Mouse (Mus musculus) small intestine, adult 2 months (tissue): ENCODE results near the gene Slc4a4. TPM values are rescaled to one million over a fixed set of nuclear protein-coding genes. Genes with fewer than 3 reads are reported as not detected.

Experiments
- H3K27ac ChIP-seq: fragments of 200-500 bp; 2 replicates; pipeline ENCODE4 v1.5.1; 2012; ENCODE audit warnings: low read depth, low read length, control low read depth, inconsistent platforms; ENCODE audit not compliant: insufficient read depth
- H3K27me3 ChIP-seq: fragments of 200-500 bp; 2 replicates; pipeline ENCODE4 v1.6.1; 2012; ENCODE audit warnings: mild to moderate bottlenecking, moderate library complexity, low read length, inconsistent platforms; ENCODE audit not compliant: control insufficient read depth, insufficient read depth
- H3K36me3 ChIP-seq: fragments of 200-500 bp; 2 replicates; pipeline ENCODE4 v1.6.1; 2012; ENCODE audit warnings: mild to moderate bottlenecking, low read length, control low read depth, inconsistent platforms; ENCODE audit not compliant: control insufficient read depth, insufficient read depth
- H3K4me1 ChIP-seq: fragments of 200-500 bp; 2 replicates; pipeline ENCODE4 v1.6.1; 2012; ENCODE audit warnings: low read length, inconsistent platforms, mixed read lengths; ENCODE audit not compliant: control insufficient read depth, insufficient read depth, insufficient read length
- H3K4me3 ChIP-seq: fragments of 200-500 bp; 2 replicates; pipeline ENCODE4 v1.5.1; 2012; ENCODE audit warnings: low read depth, mild to moderate bottlenecking, control low read depth, inconsistent platforms, low read length, moderate library complexity
- CTCF ChIP-seq: fragments of 200-500 bp; IDR thresholded peaks from 2 replicates; pipeline ENCODE4 v1.5.1; 2012; ENCODE audit warnings: low read depth, mild to moderate bottlenecking, control low read depth, inconsistent platforms, low read length, moderate library complexity, mixed read lengths; ENCODE audit not compliant: insufficient replicate concordance, insufficient read length; ENCODE audit errors: extremely low read depth
- POLR2A ChIP-seq: fragments of 200-500 bp; IDR thresholded peaks from 2 replicates; pipeline ENCODE4 v1.6.1; 2012; ENCODE audit warnings: low read depth, mild to moderate bottlenecking, control low read depth, inconsistent platforms, low read length, moderate library complexity
- WGBS: fragments of 180-500 bp; shearing (Covaris S2); methylation state at CpG from one replicate; pipeline ENCODE4 v1.1.7; 2018; 5-methylcytosine and 5-hydroxymethylcytosine counted together
- polyA plus RNA-seq: library from polyadenylated mRNA; depleted of rRNA; stranded (reverse); fragments of >200 nt; gene quantifications from 2 replicates; pipeline ENCODE4 v1.2.3, GENCODE M21; 2012

Slc4a4 gene
- polyA plus RNA-seq, 1 experiment = 15.3 TPM

DNA sequence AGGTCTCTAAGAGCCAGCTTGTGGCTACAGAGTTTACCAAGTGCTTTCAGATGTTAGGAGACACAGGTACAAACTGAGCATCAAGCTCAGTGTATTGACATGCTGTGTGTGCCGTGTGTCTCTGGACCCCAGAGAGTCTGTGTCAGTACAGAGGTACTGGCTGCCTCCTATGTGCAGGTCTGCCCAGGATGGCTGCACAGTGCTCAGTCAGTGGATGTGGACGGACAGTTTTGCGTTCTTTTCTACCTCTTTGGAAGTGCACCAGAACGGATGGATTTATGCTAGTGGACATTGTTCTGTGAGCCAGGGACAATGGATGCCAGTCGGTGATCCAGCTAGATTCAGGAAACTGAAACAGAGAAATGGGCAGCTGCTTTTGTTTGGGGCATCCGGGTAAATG, 72.8 kb downstream of the Slc4a4 start:
- H3K4me3 ChIP-seq = no peak overlapping the region
- peaks cover 9% of the 10 kb centered on the region; the same call in 1 of the 2 replicates for H3K4me1 ChIP-seq
- 86% methylated on average over 6 of the region's 6 CpGs for WGBS
- no peak overlapping the region for H3K27ac ChIP-seq
- TF ChIP-seq CTCF (no peak), POLR2A (no peak)
- peaks cover 10% of the 10 kb centered on the region; the same call in 1 of the 2 replicates for H3K36me3 ChIP-seq
- no peaks in the 10 kb centered on the region for H3K27me3 ChIP-seq

DNA sequence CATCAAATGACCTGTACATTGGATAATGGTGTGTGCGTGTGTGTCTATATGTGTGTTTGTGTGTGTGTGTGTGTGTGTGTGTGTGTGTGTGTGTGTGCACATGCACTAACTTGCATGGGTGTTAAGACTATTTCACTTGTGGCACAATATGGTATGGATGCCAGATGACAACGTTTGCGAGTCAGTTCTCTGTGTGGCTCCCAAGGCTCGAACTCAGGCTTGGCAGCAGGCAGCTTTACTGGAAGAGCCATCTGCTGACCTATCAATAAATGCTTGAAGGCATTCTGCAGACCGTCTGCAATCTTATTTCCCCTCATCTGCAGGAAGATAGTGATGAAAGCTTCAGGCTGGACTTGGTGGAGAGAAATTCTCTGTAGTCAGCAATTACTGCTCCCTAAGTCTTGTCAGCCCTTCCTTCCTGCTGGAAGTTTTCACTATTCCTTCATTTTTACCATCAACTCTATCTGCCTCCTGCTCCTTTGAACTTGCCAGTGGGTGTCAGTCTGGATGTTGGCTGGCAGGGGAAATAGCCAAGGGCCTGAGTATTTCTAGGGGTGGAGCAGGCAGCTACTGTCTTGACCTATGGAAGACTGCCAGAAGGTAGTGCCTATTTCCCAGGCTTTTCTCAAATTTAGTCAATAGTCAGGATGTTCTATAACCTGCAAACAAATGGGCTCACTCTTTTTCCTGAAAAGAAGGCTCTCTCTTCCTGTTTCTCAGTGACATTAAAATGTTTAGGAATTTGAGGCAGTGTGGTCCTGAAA, 73.9 kb downstream of the Slc4a4 start:
- TF ChIP-seq CTCF (no peak), POLR2A (no peak)
- peaks cover 3% of the 10 kb centered on the region; the same call in 1 of the 2 replicates for H3K36me3 ChIP-seq
- peak overlapping the region; percentile 50; the same call in 1 of the 2 replicates for H3K27ac ChIP-seq
- WGBS = 80% methylated on average over 5 of the region's 5 CpGs
- peaks cover 9% of the 10 kb centered on the region; the same call in 1 of the 2 replicates for H3K4me1 ChIP-seq
- no peak overlapping the region for H3K4me3 ChIP-seq
- H3K27me3 ChIP-seq = no peaks in the 10 kb centered on the region

DNA sequence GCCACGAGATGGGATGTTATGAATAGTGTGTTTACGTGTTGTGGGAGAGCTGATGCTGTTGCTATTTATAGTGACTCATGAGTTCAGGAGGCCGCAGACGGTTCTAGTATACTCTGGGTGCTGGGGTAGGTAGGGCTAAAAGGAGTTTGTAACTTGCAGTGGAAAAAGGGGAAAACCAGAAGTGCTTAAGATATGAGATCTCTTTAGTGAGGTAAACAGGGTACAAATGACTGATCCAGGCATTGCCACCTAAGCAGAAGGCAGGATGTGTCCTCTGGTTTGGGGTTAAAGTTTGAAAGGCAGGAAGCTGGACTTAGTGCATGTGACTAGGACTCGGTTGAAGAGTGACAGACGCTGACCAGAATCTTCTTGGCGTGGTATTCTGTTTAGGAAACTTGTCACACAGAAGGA, 74.7 kb downstream of the Slc4a4 start:
- H3K4me1 ChIP-seq = peaks cover 9% of the 10 kb centered on the region; the same call in 1 of the 2 replicates
- TF ChIP-seq CTCF = no peak
- no peak for TF ChIP-seq POLR2A
- WGBS = 39% methylated on average over 7 of the region's 7 CpGs
- H3K36me3 ChIP-seq = no peaks in the 10 kb centered on the region
- peak overlapping the region; percentile 50 for H3K27ac ChIP-seq
- no peak overlapping the region for H3K4me3 ChIP-seq
- no peaks in the 10 kb centered on the region for H3K27me3 ChIP-seq

DNA sequence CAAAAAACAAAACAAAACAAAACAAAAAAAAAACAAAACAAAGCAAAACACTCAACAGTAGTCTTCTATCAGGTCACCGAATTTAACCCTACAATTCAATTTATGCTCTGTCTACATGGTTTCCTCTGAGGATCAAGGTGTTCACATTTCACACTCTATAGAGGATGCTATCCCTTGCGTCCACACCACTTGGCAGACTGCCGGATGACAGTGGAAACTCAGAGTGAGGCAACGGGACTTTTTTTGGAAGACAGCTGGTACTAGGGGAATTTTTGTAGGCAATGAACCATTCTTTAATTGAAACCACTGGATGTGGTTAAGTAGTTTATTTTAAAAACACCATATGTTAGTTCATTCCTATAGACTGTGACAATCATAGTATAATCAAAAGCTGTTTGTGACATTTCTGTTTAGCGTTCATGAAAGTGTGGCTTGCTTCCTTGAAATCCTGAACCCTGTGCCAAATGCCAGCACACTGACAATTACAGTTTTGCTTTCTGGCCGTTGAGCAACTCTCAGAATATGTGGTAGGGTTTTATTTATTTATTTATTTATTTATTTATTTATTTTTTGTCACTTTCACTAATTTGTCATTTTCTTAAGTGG, 78.2 kb downstream of the Slc4a4 start:
- no peak overlapping the region for H3K4me3 ChIP-seq
- H3K36me3 ChIP-seq = no peaks in the 10 kb centered on the region; the same call in 1 of the 2 replicates
- H3K4me1 ChIP-seq = peaks cover 7% of the 10 kb centered on the region; the same call in 1 of the 2 replicates
- H3K27ac ChIP-seq = no peak overlapping the region
- H3K27me3 ChIP-seq = no peaks in the 10 kb centered on the region
- TF ChIP-seq POLR2A (no peak), CTCF (no peak)
- WGBS = 80% methylated on average over 6 of the region's 6 CpGs

DNA sequence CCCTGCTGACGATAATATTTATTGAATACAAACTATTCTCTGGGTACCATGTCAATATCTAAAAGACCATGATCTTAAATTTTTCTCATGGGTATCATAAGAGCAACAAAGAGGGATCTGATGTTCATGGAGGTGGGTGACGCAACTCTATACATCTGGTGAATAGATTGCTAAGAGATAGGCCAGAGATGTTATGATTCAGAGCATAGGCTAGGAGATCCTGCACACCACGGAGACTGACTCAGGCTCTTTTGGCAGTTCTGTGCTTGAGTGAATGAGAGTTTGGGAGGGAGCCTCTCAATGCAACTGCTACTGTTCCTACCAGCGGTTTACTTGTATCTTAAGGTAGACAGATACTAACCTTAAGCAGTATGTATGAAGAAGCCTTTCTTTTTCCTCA, 79.9 kb downstream of the Slc4a4 start:
- H3K27me3 ChIP-seq = no peaks in the 10 kb centered on the region
- TF ChIP-seq POLR2A (no peak), CTCF (no peak)
- H3K4me3 ChIP-seq = no peak overlapping the region
- H3K36me3 ChIP-seq = no peaks in the 10 kb centered on the region; the same call in 1 of the 2 replicates
- peaks cover 3% of the 10 kb centered on the region; the same call in 1 of the 2 replicates for H3K4me1 ChIP-seq
- no peak overlapping the region for H3K27ac ChIP-seq
- WGBS = 92% methylated on average over 4 of the region's 4 CpGs

DNA sequence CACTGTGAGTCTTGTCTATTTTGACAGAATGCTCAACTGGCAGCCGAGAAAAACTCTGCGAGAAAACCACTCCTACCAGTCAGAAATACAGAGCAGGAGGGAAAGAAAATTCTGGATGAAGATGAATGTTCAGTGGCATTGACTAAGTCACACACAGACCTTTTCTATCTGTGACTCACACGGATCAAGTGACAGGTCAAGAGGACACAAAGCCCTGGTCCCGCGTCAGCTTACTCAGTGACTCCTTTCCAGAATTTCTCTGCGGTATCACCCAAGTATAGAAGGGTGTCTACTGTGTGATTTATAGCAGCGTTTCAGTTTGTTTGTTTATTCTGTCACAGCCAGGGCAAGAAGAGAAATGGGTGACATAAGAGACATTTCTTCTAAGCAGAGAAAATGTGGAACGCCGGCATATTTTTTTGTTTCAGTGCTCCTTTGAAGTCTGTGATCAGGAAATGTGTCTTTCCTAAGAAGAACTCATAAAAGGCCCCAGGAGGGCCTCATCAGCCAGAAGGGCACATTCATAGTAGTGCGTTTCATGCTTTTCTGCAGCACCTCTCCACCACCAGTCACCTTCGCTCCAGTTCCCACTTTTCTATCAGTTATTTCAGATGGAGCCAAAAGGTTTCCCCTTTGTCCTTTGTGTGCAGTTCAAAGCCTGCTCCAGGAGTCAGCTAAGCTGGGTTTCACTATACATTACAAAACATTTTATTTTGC, 82.5 kb downstream of the Slc4a4 start:
- TF ChIP-seq CTCF (no peak), POLR2A (no peak)
- Histone ChIP-seq H3K27me3 (no peaks in the 10 kb centered on the region), H3K4me1 (peaks cover 7% of the 10 kb centered on the region; the same call in 1 of the 2 replicates), H3K36me3 (peaks cover 1% of the 10 kb centered on the region; the same call in 1 of the 2 replicates), H3K4me3 (no peak overlapping the region), H3K27ac (0 out of 2 replicates have a peak overlapping the region, but pooled peaks have one; percentile 33)
- 40% methylated on average over 11 of the region's 11 CpGs for WGBS
